Mouse (Mus musculus) urinary bladder, postnatal 25 days (tissue): ENCODE measurements around the gene Birc2.

Experiments
- DNase-seq: peaks from one replicate; pipeline ENCODE4 v3.0.0; 2022; ENCODE audit warnings: low spot score

Gene Birc2

DNA sequence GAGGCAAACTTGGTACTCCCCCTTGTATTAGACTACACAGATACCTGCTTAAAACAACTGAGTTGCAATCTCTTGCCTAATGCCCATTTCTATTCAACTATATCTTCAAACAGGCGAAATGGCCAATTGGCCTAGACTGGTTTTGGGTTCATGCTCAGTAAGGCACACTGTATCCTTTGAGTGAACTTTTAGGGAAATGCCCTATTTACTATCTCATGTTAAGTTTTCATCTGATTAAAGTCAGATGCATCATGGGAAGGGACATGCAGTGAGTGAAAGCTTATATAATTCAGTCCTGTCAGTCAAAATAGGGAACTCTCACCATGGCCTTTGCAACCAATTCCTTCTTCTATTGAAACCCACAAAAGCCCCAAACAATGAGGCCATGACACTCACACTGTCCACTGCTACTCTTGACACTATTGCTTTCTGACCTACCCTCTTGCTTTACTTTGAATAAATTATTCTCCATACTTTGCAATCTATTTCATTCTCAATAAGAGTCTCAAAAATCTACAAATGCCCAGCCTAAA, 9.9 kb upstream of the Birc2 start:
- no peak for DNase-seq

DNA sequence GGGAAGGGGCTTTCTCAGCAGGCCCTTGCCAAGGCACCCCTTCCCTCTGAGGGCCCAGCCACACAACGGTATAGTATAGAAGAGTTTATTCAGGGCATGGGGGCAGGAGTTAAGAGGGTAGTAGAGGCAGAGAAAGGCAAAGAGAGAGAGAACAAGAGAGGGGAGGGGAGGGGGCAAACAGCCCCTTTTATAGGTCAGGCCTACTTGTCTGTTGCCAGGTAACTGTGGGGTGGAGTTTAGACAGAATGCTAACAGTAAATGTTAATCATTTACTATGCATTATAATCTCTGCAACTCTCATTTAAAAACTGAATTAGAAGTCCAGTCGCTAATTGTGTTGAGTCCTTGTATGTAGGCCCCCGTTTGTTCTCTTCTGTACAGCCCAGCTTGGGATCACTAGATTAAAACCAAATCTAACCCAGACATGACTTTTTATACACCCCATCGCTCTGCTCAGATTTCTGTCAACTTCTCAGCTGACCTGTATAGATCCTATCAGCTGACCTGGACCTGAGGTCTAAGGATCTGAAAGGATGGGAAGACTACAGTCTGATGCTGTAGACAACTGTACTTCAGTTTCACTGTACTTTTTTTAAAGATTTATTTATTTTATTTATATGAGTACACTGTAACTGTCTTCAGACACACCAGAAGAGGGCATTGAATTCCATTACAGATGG, 8.5 kb upstream of the Birc2 start:
- no peak for DNase-seq

DNA sequence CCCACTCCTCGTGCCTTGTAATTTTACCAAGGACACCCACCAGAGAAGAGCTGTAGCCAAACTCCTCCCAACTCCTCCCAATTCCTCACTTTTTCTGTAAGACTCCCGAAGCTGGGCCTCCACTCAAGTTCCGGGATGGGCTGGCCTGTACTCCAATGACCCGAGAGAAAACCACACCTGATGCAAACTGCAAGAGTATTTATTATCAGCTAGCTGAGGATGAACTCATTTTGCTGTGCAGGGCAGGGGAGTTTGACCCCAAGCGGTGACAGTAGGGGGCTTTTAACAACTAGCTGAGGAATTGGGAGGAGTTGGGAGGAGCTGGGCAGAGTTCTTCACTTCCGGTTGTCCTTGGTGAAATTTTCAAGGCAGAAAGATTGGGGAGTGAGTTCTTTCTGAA, 4.4 kb upstream of the Birc2 start:
- no peak for DNase-seq

DNA sequence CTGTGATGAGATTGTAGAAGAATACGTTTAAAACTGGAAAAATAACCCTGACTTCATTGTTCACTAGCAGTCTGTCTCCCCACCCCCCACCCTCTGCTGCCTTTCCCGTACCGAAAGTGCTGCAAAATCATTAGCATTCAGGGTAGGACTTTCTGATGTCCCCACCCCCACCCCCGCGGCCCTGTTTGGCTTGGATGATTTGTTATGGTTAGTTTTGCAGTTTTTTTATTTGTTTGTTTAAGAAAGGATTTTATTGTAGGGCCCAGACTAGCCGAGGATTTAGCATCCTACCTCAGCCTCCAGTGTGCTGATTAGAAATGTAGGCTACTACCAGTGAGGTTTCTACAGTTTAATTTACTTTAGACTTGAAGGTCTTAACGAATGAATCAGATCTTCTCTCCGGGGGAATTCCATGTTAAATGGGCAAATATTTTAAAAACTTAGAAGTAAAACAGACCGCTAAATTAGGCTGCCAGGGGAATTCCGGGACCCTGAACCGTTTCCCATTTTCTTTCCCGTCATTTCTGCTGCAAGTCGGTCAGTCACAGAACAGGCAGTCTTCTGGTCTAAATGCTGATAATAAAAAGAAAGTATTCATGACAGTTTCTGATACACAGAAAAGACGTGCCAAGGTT, 1.1 kb upstream of the Birc2 start:
- no peak for DNase-seq

DNA sequence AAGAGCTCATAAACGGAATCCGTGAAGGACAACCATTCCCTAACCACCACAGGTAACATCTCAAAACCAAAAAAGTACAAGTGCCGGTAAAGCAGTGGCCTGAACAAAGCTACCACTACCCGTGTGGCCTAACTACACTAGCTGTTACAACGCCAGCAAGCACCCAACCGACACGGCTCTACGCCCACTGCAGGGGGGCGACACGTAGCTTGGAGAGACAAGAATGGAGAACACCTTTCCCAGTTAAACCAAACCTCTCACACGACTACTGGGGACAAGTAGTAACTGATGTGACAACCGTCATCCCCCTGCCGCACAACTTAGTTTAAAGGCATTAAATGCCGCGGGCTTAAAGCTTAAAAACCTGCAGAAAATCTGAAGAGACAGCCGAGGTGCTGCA, 533 bp downstream of the Birc2 start:
- DNase-seq = peak; percentile 20

DNA sequence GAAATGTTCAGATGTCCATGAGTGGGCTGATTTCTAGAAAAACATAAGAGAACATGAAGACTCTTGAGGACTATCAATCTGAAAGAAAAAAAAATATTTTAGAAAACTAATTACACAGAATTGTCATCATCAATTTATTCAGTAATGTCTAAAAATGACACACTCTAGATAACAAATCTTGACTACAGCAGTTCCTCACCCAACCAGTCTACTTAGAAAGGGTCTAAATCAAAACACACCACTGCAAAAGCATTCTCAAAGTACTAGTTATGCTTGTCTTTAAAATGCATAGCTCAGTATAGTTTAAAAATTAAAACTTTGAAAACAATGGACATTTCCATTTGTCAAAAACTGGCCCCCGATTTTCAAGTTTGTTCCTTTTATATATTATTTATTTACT, 1.6 kb downstream of the Birc2 start:
- no peak for DNase-seq

DNA sequence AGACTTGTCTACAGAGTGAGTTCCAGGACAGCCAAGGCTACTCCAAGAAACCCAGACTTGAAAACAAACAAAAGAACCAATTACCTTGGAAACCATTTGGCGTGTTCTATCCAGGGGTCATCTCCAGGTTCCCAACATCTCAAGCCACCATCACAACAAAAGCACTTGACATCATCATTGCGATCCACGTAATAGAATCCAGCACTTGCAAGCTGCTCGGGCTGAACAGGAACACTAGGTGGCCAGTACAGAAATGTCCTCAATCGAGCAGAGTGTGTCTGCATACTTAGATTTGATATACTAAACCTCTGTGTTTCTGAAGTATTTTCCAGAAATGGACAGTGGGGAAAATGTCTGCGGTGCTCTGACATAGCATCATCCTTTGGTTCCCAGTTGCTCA, 3.4 kb downstream of the Birc2 start:
- no peak for DNase-seq

DNA sequence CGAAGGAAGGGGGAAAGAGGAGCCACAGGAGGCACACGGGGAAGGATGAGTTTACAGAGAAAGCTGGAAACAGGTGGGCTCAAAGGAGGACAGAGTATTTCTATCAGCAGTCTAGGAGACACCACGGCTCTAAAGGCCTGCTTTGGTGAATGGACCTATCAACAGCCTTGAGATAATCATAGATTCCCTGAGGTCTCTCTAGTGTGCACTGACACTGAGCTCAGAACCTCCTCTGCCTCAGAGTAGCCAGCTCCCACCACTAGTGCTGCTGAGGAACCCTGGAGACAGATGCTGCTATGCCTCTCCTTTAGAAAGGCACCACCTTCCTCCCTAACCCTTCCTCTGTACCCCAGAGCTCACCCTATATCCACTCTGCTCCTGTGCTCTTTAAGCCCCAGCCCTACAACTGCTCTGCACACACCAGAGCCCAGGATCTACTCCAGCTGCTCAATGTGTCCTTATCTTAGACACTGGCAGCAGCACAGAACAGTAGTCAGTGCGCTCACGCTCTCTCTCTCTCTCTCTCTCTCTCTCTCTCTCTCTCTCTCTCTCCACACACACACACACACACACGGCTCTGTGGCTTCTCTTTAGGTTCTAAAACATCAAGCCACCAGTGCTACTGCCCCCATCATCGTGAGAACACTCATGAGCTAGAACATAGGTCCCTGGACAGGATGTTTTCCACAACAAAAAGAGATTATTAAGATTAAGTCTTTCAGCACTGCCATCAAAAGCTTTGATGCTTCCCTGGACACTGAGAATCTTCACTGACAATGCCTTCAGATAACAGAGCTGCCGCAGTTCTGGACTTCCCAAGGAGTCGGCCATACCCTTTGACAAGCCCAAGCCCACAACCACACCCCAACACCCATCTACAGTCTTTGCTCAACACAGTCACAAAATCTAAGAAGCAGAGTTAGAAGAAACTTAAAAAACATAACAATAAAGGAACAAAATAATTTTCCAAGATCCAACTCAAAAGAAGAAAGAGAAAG, 7.0 kb downstream of the Birc2 start:
- no peak for DNase-seq

DNA sequence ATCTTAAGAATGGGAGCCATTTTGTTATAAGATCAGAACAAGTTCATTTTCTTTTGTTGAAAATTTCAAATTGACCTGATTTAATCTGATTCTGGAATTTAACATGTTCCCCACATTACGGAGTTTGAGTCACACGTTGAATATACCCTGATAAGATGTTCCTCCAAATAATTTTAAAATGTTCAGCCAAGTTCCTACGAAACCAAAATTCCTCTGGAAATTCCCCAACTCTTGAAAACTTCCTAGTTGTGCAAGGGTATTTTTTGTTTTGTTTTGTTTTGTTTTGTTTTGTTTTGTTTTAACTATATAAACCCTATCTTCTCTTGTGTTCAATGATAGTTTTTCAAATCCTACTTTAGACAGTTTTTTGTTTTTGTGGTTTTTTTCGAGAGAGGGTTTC, 8.2 kb downstream of the Birc2 start:
- no peak for DNase-seq

DNA sequence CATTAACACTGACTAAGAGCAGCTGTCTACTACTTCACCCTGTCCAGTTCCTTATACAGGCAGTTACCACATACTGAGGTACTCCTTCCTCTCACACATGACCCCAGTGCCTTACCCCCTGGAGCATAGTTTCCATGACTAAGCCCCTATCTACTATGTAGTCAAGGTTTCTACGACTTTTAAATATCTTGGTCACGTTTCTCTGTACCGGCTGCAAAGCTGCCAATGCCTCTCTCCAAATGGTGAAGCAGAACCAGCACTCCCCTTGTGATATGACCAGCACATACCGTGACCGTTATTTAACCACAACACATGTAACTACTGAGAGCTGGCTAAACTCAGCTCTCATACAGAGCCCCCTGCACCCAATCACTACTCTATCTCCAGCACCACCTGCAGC, 11.9 kb downstream of the Birc2 start:
- no peak for DNase-seq

DNA sequence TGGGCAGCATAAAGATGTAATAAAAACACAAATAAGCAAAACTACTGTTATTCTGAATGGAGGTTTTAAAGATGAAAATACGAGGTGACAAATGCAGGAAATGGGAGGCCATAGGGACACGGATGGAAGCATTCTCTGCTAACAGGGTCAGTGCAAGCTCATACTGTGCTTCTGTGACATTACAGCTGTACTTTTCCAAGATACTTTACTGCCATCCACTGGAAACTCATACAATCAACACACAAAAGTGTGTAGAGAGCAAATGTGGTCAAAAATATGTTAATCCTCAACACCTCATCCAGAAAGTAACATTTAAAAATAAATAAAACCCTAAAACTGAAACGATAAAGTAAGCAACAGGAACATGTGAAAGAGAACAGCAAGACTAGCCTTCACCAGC, 14.1 kb downstream of the Birc2 start:
- no peak for DNase-seq

DNA sequence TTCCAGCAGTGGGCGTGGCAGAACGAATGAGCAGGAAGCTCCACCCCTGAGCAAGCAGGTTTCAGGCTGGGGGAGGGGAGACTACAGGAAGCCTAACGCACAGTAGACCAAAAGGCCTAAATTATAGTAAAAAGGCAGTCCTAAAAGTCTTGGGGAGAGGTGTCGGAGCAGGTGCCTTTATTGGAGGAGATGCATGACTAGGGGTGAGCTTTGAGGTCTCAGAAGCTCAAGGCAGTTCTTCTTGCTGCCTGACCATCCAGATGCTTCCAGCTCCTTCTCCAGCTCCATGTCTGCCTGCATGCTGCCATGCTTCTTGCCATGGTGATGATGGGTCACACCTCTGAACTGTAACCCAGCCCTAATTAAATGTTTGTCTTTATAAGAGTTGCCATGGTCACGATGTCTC, 31.8 kb downstream of the Birc2 start:
- DNase-seq = no peak

DNA sequence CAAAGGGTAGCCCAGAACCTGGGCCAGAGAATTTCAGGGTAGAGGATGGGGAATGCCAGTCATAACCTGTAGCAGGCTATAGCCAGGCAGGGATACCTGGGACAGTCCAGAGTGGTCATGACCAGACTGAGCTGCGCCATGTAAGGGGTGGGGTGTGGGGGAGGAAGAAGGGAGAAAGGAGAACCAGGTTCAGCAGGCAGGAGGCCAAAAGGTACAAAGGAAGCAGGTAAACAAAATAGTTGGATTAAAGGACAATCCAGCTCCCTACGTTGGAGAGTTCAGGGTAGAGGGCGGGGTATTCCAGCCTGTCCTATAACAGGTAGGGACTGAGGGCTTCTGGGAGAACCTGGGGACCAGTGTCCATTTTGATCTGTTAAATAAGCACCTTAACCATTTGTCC, 38.3 kb downstream of the Birc2 start:
- DNase-seq = no peak

DNA sequence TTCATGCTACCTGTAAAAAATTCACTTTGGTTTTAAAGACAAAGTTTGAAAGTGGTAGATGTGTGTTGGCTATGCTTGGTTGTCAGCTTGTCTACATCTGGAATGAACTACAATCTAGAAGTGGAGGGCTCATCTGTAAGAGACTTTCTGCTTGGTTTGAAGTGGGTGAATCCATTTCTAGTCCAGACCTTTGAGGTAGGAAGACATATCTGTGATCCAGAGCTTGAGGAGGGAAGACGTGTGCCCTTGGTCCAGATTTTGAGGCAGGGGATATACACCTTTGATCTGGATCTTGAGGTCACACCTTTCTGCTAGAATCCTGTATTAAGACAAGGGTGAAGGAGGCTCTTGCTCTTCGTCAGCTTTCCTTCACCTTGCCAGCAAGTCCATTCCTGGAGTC, 39.3 kb downstream of the Birc2 start:
- no peak for DNase-seq

DNA sequence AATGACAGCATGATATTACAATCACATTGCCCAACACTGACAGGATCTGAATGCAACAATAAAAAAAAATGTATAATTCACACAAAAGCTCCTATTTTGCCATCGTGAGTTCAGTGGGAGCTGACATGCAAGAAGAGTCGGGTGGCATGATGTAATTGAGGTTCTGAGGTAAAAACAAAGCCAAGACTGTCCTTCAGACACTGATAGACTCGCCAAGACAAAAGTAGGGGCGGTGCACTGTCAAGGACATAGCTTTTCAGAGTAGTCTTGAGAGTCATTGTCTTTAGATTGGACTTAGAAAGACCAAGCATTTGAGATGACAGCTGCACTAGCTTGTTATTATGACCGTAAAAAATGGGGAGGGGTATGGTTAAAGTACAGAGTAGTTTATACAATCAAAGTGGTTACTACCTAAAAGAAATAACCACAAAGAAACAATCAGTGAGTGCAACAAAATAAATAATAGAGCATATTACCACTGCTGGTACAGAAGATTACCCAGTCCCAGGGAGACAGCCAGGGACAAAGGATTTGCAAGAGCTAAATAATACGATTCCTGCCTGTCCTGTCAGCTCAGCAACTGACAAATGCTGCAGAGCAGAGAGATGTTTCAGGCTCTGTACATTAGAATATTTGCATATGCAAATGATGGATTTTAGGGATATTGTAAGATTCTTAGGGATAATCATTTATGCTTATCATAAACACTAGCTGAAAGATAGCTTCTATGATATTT, 40.6 kb downstream of the Birc2 start:
- DNase-seq = no peak

DNA sequence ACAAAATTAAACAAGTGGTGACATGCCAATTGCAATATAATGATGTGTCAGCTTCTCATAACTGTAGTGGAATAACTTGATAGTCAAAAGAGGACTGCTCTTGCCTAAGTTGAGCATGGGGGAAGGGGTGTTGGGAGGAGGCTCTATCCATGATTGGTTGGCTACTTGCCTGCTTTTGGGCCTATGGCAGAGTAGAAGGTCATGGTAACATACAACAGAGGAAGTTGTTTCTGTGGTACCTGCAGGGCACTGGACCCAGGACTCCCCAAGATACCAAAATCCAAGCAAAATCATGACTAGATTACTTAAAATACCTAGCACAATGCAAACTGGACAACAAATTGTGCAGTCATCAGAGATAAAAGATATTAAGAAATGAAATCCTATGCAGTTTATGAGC, 41.3 kb downstream of the Birc2 start:
- DNase-seq = no peak

DNA sequence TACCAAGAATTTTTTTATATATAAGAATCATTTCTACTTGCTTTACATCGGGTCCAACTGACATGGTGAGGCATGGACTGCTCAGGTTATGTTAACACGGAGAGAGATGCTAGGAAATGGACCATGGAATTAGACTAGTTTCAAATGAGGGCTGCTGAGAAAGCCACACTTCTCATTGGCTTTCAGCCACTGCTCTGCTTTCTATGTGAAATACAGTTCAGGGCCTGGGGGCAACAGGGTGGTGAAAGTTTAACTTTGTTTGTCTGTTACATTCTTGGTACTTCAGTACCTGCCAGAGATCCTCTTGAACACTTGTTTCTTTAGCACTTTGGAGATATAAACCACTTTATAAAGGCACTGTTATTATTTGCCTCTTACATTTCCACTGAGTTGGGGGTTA, 43.3 kb downstream of the Birc2 start:
- DNase-seq = no peak

DNA sequence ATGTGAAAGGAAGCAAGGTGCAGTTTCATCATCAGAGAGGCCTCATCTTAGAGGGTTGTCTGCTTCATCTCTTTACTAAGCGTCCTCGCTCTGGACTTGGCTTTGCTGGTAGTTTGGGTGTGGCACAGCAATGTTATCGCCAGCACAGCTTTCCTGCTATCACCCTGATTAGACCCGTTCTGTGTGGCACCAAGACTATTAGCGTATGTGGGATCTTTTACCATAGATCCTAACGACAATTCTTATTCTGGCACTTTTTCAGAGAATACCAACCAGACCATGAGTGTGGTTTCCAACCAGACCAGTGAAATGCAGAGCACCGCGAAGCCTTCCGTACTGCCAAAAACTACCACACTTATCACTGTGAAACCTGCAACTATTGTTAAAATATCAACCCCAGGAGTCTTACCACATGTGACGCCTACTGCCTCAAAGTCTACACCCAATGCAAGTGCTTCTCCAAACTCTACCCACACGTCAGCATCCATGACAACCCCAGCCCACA, 46.2 kb downstream of the Birc2 start:
- no peak for DNase-seq

DNA sequence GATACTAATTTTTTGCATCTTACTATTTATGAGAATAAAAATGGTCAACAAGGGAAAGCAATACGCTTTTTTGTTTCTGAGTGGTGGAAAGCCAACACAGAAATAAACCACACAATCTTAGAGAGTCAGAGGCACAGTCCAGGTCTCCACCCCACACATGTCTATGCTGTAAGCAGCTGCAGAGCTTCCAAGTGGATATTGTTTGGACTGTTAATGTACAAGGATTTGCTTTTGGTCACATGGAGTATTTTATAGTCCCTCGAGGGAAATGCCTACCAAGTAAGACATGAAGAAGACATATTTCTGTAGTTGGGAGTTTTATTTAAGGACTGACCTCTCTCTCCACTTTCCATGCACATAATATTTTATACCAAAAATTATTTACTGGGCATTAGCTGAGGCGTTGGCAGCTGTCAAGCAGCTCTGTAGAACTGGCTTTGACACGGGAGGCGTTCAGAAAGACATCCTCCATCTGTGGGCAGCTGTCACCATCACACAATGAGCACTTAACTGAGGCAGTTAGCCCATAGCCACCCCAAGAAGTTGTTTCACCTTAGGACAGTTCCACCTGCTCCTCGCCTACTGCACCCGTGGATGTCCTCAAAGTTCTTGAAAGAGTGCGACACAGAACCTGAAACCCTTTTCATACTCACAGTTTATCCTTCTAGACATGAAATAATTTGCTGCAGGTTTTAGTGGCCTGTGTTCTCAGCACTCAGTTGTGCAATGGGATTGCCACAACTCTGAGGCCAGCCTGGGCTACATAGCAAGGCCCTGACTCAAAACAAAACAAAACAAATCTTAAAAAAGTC, 46.9 kb downstream of the Birc2 start:
- no peak for DNase-seq

DNA sequence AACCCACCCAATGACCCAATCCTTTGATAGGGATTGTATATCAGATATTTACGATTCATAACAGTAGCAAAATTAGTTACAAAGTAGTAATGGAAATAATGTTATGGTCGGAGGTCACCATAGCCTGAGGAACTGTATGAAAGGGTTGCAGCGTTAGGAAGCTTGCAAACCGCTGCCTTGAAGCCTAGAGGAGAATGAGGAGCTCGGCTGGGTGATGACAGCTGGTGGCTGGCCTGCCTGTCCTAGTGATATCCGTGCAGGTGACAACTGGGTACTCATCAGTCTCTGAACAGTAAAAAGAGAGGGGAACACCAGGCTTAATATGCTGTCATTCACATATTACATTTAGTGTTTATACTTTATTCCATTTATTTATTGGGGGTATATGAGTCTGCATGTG, 48.5 kb downstream of the Birc2 start:
- DNase-seq = no peak

DNA sequence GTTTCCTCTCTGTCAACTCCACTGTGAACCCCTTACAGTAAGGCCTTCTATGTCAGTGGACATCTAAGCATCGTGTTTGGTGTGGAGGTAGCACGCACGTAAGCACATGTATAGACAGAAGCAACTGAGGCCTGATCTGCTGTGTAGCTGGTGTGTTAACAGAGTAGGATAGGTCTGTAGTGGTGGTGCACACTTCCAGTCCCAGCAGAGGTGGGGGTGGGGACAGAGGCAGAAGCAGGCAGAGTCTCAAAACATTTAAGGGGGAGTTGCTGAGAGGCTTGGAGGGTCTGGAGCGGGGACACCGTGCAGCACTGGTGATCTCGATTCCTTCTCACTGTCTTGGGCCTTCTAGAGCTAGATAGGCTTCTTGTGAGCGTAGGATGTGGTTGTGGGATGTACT, 50.8 kb downstream of the Birc2 start:
- no peak for DNase-seq
